Mouse (Mus musculus) mesoderm, embryonic 11.5 days (tissue): ENCODE results near the gene Ildr2.

Experiments
- DNase-seq: peaks from one replicate; pipeline ENCODE4 v3.0.0-alpha.2; 2012; ENCODE audit warnings: low read depth, low spot score

Ildr2 gene

GRCm38 (mm10) chr1:166253898-166254894, at the start of gene Ildr2:
TSS of gene Ildr2 (plus strand) at chr1:166254139.
- peak; percentile 60 for DNase-seq

DNA sequence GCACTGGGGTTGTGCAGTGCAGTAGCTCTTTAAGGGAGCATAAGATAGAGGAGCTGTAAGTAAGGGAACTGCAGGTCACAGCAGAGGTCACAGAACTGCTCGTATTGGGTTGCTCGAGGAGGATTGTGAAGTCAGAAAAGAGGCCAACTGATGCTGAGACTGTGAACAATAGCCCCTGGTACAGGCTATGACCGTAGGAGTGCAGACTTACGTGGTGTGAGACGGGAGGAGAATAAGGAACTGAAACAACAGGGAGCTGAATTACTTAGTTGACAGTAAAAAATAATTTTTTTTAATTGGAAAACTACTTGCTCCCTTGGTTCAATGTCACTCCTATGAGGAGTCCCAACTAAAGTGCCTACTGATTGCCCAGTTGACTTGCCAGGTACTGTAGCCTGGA, 49.8 kb upstream of the Ildr2 start:
- no peak for DNase-seq

GRCm38 (mm10) chr1:166205159-166205558, 48.8 kb upstream of the Ildr2 start:
- no peak for DNase-seq

- DNase-seq, result no peak
Measured at GRCm38 (mm10) chr1:166209371-166209770, 44.6 kb upstream of the Ildr2 start.

DNA sequence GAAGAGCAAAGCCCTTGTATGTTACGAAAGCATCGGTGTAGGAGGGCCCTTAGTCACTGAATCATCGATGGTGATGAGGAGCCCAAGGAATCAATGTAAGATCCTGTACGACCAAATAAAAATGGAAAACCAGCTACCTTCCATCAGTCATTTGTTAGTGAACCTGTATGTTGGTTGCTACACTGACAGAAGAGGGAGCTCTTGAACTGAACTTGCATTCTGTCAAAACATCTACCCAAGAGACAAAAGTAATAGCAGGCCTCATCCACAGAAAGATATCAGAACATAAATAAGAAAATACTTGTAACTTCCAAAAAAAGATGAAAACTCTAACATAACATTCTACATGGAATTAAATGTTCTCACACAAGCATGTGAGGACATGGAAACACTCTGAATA, 39.8 kb upstream of the Ildr2 start:
- DNase-seq, result no peak

DNA sequence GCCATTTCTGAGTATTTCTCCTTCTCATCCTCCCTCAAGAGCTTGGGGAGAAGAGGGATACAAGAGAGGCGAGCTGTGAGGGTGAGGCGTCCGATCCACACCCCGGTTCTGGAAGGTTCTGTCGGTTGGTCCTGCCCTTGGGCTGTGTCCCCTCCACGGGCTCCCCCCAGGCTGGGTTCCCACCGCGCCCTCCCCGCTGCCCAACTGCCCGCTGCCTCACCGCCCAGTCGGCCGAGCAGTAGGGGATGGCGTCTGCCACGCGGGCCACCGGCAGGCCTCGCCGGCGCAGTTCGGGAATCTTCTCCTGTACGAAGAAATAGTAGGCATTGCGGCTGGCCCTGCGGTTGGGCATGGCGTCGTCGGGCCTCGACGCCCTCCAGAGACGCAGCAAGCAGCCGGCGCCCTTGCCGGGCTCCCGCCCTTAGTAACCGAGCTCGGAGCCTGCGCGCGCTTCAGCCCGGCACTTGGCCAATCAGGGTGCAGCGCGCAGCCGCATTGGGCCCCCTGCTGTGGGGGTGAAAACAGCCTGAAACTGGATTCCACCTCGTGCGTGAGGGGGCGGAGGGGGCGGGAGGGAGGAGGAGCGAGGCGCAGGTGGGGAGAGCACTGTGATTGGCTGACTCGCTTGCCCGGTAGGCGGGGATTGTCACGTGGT, 15.5 kb upstream of the Ildr2 start, which contains the start of gene Mael:
Gene Mael, minus strand, starts transcription at position 433 of the 655 bp plus-strand sequence.
- DNase-seq, result no peak

GRCm38 (mm10) chr1:166244285-166244684, 9.7 kb upstream of the Ildr2 start:
- no peak for DNase-seq

GRCm38 (mm10) chr1:166255091-166255490, 1.2 kb downstream of the Ildr2 start:
- no peak for DNase-seq

DNA sequence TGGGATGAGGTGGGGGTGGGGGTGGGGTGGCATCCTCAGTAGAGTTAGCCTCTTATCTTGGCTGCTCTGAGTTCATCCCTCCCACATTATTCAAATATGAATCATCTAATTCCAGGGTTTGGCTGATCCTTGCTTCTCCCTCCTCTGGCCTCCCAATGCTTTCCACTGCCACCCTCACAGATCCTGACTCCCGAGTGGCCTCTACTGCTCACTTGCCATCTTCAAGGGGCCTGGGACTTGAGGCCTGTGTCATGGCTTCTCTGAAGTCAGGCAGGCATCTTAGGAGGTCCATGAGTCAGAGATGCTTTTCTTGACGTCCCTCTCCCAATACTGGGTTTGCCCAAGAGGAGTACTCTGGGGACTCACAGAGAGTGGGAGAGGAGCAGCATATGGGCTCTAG, 1.7 kb downstream of the Ildr2 start:
- DNase-seq, result no peak

- DNase-seq, result no peak
Measured at GRCm38 (mm10) chr1:166256302-166256701, 2.4 kb downstream of the Ildr2 start.

GRCm38 (mm10) chr1:166256898-166257297, 3.0 kb downstream of the Ildr2 start:
- DNase-seq, result no peak

- no peak for DNase-seq
Measured at GRCm38 (mm10) chr1:166259526-166259925, 5.6 kb downstream of the Ildr2 start.

DNA sequence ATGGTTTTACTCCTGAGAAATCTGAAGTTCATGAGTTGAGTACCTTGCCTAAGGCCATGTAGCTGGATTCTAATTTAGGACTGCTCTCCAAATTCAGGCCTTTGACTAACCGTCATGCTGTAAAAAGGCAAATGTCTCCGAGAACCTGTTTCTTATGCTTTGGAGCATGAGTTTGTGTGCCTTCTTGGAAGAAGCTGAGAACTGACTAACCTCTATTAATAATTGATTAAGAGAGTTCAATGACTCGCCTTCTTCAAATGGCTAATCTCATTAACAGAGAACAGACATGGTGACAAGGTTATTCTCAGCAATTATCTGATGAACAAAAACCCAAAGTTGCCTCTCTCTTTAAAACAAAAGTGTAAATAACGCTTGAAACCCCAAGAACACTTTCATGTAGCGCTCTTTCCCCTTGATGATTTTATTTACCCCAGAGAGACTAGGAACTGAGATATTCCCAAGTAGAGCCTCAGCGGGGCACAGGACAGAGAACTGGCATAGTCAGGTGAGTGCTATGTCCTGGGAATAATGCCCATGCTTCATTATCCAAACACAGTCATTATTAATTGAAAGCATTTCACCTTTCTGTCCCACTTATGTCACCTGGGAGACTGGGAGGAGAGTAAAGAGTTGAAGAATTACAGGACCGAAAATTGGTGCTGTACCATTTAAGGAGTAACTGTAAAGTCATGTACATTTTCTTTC, 12.2 kb downstream of the Ildr2 start:
- no peak for DNase-seq

- DNase-seq, result no peak
Measured at GRCm38 (mm10) chr1:166266918-166267317, 13.0 kb downstream of the Ildr2 start.

DNA sequence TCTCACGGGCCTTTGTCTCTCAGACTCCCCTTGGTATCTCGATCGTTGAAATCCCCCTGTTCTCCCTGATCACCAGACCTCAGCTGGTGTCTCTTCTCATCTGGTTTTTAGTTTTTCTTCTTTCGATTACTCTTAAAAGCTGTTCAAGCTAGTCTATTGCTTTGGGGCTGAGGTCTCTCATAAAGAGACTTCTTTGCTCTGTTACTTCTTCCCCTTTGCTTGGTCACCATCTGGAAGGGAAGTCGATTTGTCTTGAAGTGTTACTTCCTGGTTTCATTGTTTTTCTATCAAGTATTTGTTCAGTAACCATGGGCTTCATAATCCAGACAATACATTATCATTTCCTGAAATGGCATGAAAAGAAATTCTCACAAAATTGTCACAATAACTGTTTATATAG, 14.3 kb downstream of the Ildr2 start:
- no peak for DNase-seq

DNA sequence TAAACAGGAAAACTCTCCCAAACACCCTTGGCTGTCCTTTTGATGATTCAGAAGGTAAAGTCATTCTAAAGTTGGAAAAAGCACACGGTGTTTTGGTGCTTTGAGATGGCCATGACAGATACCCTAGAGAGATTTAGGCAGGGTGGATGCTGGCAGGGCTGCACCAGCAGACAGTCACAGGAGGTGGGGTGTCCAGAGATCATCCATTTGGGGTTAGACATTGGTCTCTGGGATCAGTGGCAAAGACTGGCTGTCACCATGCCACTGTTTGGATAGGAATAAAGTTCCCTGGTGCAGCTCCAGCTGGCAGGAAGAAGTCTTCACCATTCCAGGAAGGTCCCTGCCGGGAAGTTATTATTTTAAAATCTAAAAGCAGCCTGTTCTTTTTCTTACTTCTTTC, 24.8 kb downstream of the Ildr2 start:
- DNase-seq, result no peak

DNA sequence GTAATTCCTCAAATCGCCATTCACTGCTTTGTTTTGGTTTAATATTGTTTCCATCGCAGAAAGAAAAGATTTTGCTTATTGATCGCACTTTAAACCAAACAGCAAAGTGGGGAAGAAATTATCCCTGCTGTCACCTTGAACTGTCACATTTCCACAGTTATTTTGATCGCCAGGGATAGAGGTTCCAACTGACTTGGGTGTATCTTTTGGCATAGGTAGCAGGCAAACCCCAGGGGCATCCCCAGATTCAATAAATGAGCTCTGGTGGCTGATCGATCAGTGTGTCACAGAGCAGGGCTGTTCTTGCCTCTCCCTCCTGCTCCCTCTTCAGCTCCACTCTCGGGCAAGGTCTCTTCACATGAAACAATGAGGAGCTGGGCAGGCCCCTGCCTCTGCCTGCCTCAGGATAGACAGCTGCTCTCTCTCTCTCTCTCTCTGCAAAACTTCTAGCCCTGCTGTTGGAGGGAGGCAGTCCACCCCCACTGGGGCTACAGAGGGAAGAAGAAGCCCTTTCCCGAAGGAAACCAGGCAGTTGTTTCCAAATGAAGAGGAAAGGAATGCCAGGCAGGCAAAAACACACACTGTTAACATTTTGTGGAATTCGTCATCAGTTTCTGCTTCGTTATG, 25.8 kb downstream of the Ildr2 start:
- no peak for DNase-seq

DNA sequence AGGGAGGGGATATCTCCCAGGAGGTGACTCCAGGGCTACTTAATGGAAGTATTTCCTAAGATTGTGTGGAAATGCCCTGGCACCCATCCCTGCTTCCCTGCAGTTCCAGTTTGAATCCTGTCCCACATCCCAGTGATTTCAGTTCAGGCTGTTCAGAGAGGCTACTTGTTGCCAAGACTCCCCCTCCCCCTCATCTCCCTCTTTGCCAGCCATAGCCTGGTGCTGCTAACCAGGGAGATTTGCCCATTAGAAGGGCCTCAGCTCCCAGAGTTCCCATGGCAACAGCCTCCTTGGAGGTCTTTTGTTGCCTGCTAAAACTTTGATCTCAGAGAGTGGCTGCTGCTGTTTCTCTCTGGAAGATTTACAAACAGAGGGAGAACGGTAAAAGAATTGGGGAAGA, 26.6 kb downstream of the Ildr2 start:
- peak; percentile 79 for DNase-seq

GRCm38 (mm10) chr1:166281287-166281686, 27.3 kb downstream of the Ildr2 start:
- DNase-seq, result no peak

DNA sequence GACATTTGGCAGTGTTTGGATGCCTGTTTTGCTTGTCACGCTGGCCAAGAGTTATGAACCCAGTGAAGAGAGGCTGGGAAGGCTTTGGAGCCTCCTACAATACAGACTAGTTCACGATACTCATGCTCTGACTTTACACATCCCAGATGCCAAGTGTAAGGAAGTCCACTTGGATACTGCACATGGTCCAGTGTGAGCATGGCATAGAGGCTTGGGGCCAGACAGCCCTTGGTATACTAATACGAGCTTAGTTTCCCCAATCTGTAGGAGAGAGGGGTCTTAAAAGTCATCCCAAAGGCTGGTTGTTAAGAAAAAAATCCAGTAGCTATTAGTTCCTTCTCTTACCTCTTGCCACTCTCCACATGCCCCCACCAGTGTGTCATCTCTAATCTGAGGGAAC, 27.9 kb downstream of the Ildr2 start:
- no peak for DNase-seq

- peak; percentile 95 for DNase-seq
Measured at GRCm38 (mm10) chr1:166282597-166283210, 28.8 kb downstream of the Ildr2 start.
